Mouse (Mus musculus): ENCODE measurements around the gene Bglap3. TPM values are rescaled to one million over a fixed set of nuclear protein-coding genes. Genes with fewer than 3 reads are reported as not detected.
"Not testable (repeated sequence)": the region's sequence is repeated elsewhere in the genome, so short reads cannot be mapped to it uniquely, and the experiment has no call there.

The Bglap3 gene
- total and polyA plus RNA-seq, 3 experiments = 0.16 TPM; not detected in 2

DNA sequence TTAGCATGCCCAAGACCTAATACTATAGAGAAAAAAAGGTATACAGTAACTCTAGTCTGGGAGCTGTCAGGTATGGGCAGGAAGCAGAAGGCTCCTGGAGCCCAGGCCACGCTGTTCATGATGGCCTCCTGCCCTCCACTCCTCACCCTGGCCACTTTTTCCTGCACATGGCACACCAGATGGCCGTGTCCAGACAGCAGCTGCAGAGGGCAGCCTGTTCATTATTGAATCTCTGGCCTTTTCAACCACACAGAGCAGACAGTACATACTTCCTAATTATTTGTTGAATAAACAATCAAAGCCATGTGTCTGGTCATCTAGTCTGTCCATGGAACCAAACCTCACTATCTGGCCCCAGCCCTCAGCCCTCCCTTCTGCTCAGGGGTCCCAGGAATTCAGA is 26.1 kb upstream of the Bglap3 start:
- ATAC-seq (ENCODE audit: extremely low read depth, insufficient number of reproducible peaks, low FRiP score, poor library complexity, severe bottlenecking) (no peak), DNase-seq (ENCODE audit: low spot score) (no peak)
- no peak overlapping the region for H3K4me3 ChIP-seq (ENCODE audit: low read depth, low read length)
- H3K9me3 ChIP-seq (replicated peaks) = 0 out of 2 replicates have a peak, but pooled peaks cover 2% of the 10 kb centered on the region
- TF ChIP-seq TAL1 (conservative IDR thresholded peaks at IDR 0.05; ENCODE audit: low read depth, low read length) (no peak), GATA1 (IDR thresholded peaks at IDR 0.05; ENCODE audit: borderline replicate concordance, low read length) (no peak), GATA2 (IDR thresholded peaks at IDR 0.05; ENCODE audit: borderline replicate concordance, low read depth, low read length) (no peak), POLR2AphosphoS5 (IDR thresholded peaks at IDR 0.05; ENCODE audit: insufficient replicate concordance, low read depth, low read length) (no peak), CTCF (IDR thresholded peaks at IDR 0.05; ENCODE audit: low read depth, low read length) (no peak)
- H3K36me3 ChIP-seq (replicated peaks) = peaks cover 93% of the 10 kb centered on the region
- H3K27me3 ChIP-seq (ENCODE audit: insufficient read depth, low read length) = no peaks in the 10 kb centered on the region; the same call in 1 of the 2 replicates
- H3K4me1 ChIP-seq (ENCODE audit: insufficient read depth, low read depth, low read length) = peaks cover 17% of the 10 kb centered on the region; the same call in 1 of the 2 replicates

DNA sequence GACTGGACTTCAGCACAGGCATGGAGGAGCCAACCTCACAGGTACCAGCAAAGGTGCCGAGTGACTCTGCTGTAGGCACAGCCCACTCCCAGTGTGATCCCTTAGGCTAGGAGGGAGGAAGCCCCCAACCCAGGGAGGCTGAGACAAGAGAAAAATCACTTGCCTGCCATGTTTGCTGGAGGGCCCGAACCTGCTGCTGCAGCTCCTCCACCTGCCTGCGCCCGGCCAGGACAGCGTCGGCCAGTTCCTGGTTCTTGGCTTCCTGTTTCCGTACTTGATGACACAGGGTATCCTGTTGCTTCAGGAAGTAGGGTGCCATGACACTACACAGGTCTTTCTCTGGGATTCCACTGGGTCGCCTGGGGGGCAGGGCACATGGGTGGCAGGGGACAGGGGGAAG is 23.2 kb upstream of the Bglap3 start:
- ATAC-seq (ENCODE audit: extremely low read depth, insufficient number of reproducible peaks, low FRiP score, poor library complexity, severe bottlenecking) = no peak
- Histone ChIP-seq H3K36me3 (replicated peaks) (peaks cover 96% of the 10 kb centered on the region), H3K27me3 (ENCODE audit: insufficient read depth, low read length) (no peaks in the 10 kb centered on the region; the same call in 1 of the 2 replicates), H3K4me1 (ENCODE audit: insufficient read depth, low read depth, low read length) (0 out of 2 replicates have a peak, but pooled peaks cover 5% of the 10 kb centered on the region), H3K9me3 (replicated peaks) (peaks cover 14% of the 10 kb centered on the region), H3K4me3 (ENCODE audit: low read depth, low read length) (no peak overlapping the region)
- TF ChIP-seq GATA1 (IDR thresholded peaks at IDR 0.05; ENCODE audit: borderline replicate concordance, low read length) (no peak), TAL1 (conservative IDR thresholded peaks at IDR 0.05; ENCODE audit: low read depth, low read length) (no peak), GATA2 (IDR thresholded peaks at IDR 0.05; ENCODE audit: borderline replicate concordance, low read depth, low read length) (no peak), POLR2AphosphoS5 (IDR thresholded peaks at IDR 0.05; ENCODE audit: insufficient replicate concordance, low read depth, low read length) (no peak), CTCF (IDR thresholded peaks at IDR 0.05; ENCODE audit: low read depth, low read length) (no peak)
- DNase-seq (ENCODE audit: low spot score) = no peak

DNA sequence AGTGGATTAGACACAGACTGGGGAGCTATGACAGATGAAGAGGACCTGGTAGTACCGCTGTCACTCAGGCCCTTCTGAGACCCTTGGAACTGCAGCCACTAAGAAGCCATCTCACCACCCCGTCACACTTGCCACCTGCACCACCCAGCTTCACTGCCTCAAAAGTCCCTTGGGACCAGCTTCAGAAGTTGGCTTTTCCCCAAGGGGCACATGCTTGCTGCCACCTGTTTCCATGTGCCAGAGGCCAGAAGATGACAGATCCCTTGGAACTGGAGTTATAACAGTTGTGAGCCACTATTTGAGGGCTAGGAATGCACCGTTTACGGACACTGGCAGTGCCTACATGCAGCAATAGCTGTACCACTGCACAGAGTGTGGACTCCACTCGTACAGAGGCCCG is 22.7 kb upstream of the Bglap3 start:
- ATAC-seq (ENCODE audit: extremely low read depth, insufficient number of reproducible peaks, low FRiP score, poor library complexity, severe bottlenecking) = no peak
- peaks cover 96% of the 10 kb centered on the region for H3K36me3 ChIP-seq (replicated peaks)
- no peak for DNase-seq (ENCODE audit: low spot score)

DNA sequence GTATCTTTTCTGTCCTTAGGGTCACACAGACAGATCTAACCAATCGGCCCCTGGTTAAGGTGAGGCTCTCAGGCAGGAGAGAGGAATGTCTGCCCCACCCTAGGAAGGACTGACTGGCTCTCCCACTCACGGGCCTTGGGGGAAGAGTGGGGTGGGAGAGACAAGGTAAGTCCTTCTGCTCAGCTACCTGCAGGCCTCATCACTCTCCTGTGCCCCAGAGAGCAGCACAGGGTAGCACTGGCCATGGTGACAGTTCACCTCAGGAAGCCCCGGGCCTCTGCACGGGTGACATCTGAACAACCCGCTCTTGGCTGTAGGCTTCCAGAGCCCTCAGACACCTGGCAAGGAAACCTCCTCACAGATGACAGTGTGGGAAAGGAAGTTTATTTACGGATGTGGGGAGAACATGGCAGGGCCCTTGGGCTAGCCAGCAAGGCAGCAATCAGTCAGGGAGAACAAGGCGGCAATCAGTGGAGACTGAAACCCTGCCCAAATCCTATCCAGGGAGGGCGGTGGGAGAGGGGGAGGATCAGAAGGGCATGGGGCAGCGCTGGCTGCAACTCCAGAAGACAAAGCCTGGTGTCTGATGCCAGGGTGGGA is 21.3 kb upstream of the Bglap3 start:
- no peak for DNase-seq (ENCODE audit: low spot score)
- no peak for TF ChIP-seq CTCF (IDR thresholded peaks at IDR 0.05; ENCODE audit: low read depth, low read length)
- TF ChIP-seq TAL1 (conservative IDR thresholded peaks at IDR 0.05; ENCODE audit: low read depth, low read length) = no peak
- no peak for TF ChIP-seq GATA2 (IDR thresholded peaks at IDR 0.05; ENCODE audit: borderline replicate concordance, low read depth, low read length)
- TF ChIP-seq POLR2AphosphoS5 (IDR thresholded peaks at IDR 0.05; ENCODE audit: insufficient replicate concordance, low read depth, low read length) = no peak
- TF ChIP-seq GATA1 (IDR thresholded peaks at IDR 0.05; ENCODE audit: borderline replicate concordance, low read length) = no peak
- Histone ChIP-seq H3K4me3 (ENCODE audit: low read depth, low read length) (no peak overlapping the region), H3K36me3 (replicated peaks) (peaks cover 90% of the 10 kb centered on the region), H3K4me1 (ENCODE audit: insufficient read depth, low read depth, low read length) (0 out of 2 replicates have a peak, but pooled peaks cover 2% of the 10 kb centered on the region), H3K9me3 (replicated peaks) (peaks cover 21% of the 10 kb centered on the region), H3K27me3 (ENCODE audit: insufficient read depth, low read length) (no peaks in the 10 kb centered on the region; the same call in 1 of the 2 replicates)
- ATAC-seq (ENCODE audit: extremely low read depth, insufficient number of reproducible peaks, low FRiP score, poor library complexity, severe bottlenecking) = no peak

More for the DNA sequence above, 22.7 kb upstream of the Bglap3 start:
- peaks cover 17% of the 10 kb centered on the region for H3K9me3 ChIP-seq (replicated peaks)
- TF ChIP-seq TAL1 (conservative IDR thresholded peaks at IDR 0.05; ENCODE audit: low read depth, low read length) = no peak
- TF ChIP-seq CTCF (IDR thresholded peaks at IDR 0.05; ENCODE audit: low read depth, low read length) = no peak
- TF ChIP-seq GATA2 (IDR thresholded peaks at IDR 0.05; ENCODE audit: borderline replicate concordance, low read depth, low read length) = no peak
- no peak for TF ChIP-seq POLR2AphosphoS5 (IDR thresholded peaks at IDR 0.05; ENCODE audit: insufficient replicate concordance, low read depth, low read length)
- TF ChIP-seq GATA1 (IDR thresholded peaks at IDR 0.05; ENCODE audit: borderline replicate concordance, low read length) = no peak
- H3K27me3 ChIP-seq (ENCODE audit: insufficient read depth, low read length) = no peaks in the 10 kb centered on the region; the same call in 1 of the 2 replicates
- 0 out of 2 replicates have a peak, but pooled peaks cover 5% of the 10 kb centered on the region for H3K4me1 ChIP-seq (ENCODE audit: insufficient read depth, low read depth, low read length)
- no peak overlapping the region for H3K4me3 ChIP-seq (ENCODE audit: low read depth, low read length)

DNA sequence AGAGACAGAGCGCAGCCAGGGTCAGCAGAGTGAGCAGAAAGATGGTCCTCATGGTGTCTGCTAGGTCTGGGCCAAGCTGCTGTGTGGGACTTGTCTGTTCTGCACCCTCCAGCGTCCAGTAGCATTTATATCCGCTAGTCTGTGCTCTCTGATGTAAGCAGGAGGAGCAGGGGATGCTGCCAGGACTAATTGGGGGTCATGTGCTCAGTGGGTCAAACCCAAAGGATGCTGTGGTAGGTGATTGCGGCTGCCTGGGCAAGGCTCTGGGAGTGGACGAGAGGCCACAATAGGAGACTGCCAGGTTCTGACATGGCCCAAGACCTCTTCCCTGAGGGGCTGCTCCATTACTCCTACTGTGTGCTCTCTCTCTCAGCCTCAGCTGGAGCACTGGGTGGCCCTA is 11.8 kb upstream of the Bglap3 start, which contains the start of gene Bglap:
Gene Bglap, minus strand, starts transcription at position 101 of the 400 bp plus-strand sequence.
- no peak for ATAC-seq (ENCODE audit: extremely low read depth, insufficient number of reproducible peaks, low FRiP score, poor library complexity, severe bottlenecking)
- Histone ChIP-seq H3K4me1 (ENCODE audit: insufficient read depth, low read depth, low read length) (no peaks in the 10 kb centered on the region), H3K9me3 (replicated peaks) (no peaks in the 10 kb centered on the region), H3K27me3 (ENCODE audit: insufficient read depth, low read length) (peaks cover 8% of the 10 kb centered on the region; the same call in 1 of the 2 replicates), H3K4me3 (ENCODE audit: low read depth, low read length) (no peak within 1 kb of the TSS), H3K36me3 (replicated peaks) (peaks cover 3% of the 10 kb centered on the region)
- no peak for DNase-seq (ENCODE audit: low spot score)
- TF ChIP-seq GATA1 (IDR thresholded peaks at IDR 0.05; ENCODE audit: borderline replicate concordance, low read length) (no peak), POLR2AphosphoS5 (IDR thresholded peaks at IDR 0.05; ENCODE audit: insufficient replicate concordance, low read depth, low read length) (no peak), GATA2 (IDR thresholded peaks at IDR 0.05; ENCODE audit: borderline replicate concordance, low read depth, low read length) (no peak), CTCF (IDR thresholded peaks at IDR 0.05; ENCODE audit: low read depth, low read length) (no peak)

DNA sequence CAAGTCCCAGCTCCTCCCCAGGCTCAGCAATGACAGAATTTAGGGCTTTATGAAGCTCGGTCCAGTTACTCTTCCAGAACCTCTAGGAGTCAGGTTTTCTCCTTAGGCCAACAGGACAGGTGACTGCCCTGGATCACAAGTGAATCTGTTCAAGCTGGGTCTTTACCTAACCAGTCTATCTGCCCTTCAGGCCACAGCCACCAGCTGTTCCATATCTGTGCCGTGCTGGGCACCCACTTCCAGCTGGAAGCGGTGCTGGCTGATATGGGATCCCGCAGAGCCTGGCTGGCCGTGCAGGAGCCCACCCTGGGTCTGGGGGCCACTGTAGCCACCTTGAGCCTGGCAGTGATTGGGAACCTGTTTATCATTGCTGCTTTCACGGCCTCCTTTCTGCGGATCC is 9.8 kb upstream of the Bglap3 start:
- H3K9me3 ChIP-seq (replicated peaks); H3K36me3 ChIP-seq (replicated peaks); DNase-seq (ENCODE audit: low spot score); H3K4me3 ChIP-seq (ENCODE audit: low read depth, low read length); H3K4me1 ChIP-seq (ENCODE audit: insufficient read depth, low read depth, low read length); ATAC-seq (ENCODE audit: extremely low read depth, insufficient number of reproducible peaks, low FRiP score, poor library complexity, severe bottlenecking): not testable (repeated sequence)
- H3K27me3 ChIP-seq (ENCODE audit: insufficient read depth, low read length) = peaks cover 19% of the 10 kb centered on the region

DNA sequence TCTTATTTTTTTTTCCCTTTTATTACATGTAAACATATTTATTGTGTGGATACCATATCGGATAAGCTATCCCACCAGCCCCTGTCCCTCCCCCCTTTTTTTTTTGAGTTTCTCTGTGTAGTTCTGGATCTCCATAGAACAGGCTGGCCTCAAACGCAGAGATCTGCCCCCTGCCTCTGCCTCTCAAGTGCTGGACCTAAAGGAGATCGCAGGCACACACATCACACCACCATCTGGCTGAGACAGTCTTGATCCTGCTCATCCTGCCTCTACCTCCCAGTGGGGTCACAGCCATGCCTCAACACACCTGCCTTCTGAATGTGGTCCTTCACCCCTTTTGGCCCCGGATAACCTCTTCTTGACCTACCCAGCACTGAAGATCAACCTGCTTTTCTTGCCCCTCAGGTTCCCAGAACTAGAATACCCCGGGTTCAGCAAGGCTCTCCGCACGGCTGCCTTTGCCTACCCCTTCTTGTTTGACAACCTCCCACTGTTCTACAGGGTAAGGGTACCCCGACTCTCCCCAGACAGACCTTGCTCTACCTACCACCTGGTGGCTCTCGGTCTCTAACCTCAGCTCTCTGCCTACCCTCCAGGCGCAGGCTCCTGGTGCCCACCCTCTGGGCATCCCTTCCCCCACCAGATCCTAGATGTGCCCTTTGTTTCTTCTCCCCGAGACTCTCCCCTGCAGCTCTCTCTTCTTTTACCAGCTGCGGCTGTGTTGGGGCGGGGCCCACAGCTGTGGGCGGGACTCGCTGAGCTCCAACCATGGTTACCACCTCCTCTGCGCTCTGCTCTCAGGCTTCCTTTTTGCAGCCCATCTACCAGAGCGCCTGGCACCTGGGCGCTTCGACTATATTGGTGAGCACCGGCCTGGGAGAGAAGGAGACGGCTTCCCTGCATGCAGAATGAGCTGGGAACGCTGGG is 9.1 kb upstream of the Bglap3 start:
- H3K9me3 ChIP-seq (replicated peaks) = not testable (repeated sequence)

DNA sequence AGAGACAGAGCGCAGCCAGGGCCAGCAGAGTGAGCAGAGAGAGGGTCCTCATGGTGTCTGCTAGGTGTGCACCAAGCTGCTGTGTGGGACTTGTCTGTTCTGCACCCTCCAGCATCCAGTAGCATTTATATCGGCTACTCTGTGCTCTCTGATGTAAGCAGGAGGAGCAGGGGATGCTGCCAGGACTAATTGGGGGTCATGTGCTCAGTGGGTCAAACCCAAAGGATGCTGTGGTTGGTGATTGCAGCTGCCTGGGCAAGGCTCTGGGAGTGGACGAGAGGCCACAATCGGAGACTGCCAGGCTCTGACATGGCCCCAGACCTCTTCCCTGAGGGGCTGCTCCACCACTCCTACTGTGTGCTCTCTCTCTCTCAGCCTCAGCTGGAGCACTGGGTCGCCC is 6.1 kb upstream of the Bglap3 start, which contains the start of gene Bglap2:
Gene Bglap2, minus strand, starts transcription at position 101 of the 400 bp plus-strand sequence.
- not testable (repeated sequence) for ATAC-seq (ENCODE audit: extremely low read depth, insufficient number of reproducible peaks, low FRiP score, poor library complexity, severe bottlenecking); H3K9me3 ChIP-seq (replicated peaks)

More for the DNA sequence above, 9.1 kb upstream of the Bglap3 start:
- H3K27me3 ChIP-seq (ENCODE audit: insufficient read depth, low read length) = peaks cover 23% of the 10 kb centered on the region
- ATAC-seq (ENCODE audit: extremely low read depth, insufficient number of reproducible peaks, low FRiP score, poor library complexity, severe bottlenecking); H3K4me1 ChIP-seq (ENCODE audit: insufficient read depth, low read depth, low read length); DNase-seq (ENCODE audit: low spot score); H3K4me3 ChIP-seq (ENCODE audit: low read depth, low read length); H3K36me3 ChIP-seq (replicated peaks): not testable (repeated sequence)

DNA sequence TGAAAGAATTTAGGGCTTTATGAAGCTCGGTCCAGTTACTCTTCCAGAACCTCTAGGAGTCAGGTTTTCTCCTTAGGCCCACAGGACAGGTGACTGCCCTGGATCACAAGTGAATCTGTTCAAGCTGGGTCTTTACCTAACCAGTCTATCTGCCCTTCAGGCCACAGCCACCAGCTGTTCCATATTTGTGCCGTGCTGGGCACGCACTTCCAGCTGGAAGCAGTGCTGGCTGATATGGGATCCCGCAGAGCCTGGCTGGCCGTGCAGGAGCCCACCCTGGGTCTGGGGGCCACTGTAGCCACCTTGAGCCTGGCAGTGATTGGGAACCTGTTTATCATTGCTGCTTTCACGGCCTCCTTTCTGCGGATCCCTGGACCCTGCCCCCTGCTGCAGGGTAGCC is 4.1 kb upstream of the Bglap3 start:
- not testable (repeated sequence) for H3K4me1 ChIP-seq (ENCODE audit: insufficient read depth, low read depth, low read length); H3K4me3 ChIP-seq (ENCODE audit: low read depth, low read length); H3K9me3 ChIP-seq (replicated peaks); DNase-seq (ENCODE audit: low spot score); H3K36me3 ChIP-seq (replicated peaks); ATAC-seq (ENCODE audit: extremely low read depth, insufficient number of reproducible peaks, low FRiP score, poor library complexity, severe bottlenecking)
- H3K27me3 ChIP-seq (ENCODE audit: insufficient read depth, low read length) = peaks cover 27% of the 10 kb centered on the region

More for the DNA sequence above, 6.1 kb upstream of the Bglap3 start, which contains the start of gene Bglap2:
- H3K27me3 ChIP-seq (ENCODE audit: insufficient read depth, low read length) = peaks cover 26% of the 10 kb centered on the region
- not testable (repeated sequence) for DNase-seq (ENCODE audit: low spot score); H3K4me1 ChIP-seq (ENCODE audit: insufficient read depth, low read depth, low read length); H3K36me3 ChIP-seq (replicated peaks); H3K4me3 ChIP-seq (ENCODE audit: low read depth, low read length)

Data from G1E (cell line).